Mouse (Mus musculus): Measurements from ENCODE around the gene Eif1b. TPM values are rescaled to one million over a fixed set of nuclear protein-coding genes. Genes with fewer than 3 reads are reported as not detected.

Eif1b gene
- total RNA-seq, 2 experiments from 2014 or later = 59.9 to 66.0 TPM

DNA sequence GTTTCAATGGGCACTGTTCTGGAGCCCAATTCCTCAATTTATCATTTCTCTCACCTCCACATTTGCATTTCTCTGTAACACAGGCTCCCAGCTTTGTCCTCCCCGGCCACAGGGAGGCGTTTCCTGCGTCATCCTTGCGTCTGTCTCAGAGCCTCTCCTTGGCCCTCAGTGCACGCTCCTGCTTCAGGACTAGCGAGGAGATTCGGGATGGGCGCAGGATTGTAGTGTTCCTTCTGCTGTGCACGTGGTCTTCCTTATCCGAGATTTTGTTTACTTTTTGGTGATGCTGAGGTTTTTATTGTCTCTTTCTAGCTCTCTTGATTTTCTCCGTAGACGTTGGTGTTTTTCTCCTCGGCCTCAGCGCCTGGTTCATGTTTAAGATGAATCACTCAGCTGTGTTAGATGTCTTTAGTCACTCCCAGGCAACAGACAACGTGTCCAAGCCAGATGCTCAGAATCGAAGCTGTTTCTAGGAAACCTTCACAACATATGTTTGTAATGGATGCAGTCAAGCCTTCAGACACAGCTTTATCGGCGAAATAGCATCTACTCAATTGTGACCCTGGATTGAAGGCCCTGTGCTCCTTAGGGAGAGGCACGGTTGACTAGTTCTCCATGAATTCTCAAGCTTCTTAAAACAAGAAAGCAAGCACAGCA, 27.6 kb downstream of the Eif1b start:
- DNase-seq (ENCODE audit: low spot score in 2 of 2) = no peak

DNA sequence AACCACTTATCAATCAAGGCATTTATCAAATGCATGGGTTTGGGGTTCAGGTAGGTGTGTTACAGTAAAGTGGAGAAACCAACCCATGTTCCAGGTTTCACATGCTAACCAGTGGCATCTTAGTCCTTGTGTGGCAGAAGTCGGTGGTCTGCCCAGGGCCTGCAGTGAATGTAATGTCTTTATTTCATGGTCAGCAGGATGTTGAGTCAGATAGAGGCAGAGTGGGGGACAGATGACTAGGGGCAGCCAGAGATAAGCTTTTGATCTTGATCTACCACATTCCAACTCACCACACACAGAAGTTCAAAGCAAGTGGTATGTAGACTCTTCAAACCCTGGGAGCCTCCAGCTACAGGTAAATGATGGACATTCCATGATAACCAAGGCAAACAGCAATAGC, 29.1 kb downstream of the Eif1b start:
- DNase-seq (ENCODE audit: low spot score in 2 of 2) = no peak

DNA sequence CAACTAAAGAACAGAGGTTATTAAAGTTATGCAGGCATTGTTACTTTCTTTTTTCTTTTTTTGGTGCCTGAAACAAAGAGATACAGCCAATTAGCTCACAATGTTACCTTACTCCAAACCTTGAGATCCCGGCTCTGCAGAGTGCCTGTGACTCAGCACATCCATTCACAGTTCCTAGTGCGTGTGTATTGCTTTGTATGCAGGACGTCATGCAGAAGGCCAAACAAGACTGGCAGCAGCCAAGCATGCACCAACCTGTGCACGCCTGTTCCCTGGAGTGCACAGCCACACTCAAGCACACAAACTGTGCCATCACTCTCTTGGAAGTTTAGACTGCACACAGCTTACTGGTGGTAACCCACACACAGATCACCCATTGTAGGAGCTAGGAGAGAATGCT, 35.2 kb downstream of the Eif1b start:
- DNase-seq (ENCODE audit: low spot score in 2 of 2) = no peak

DNA sequence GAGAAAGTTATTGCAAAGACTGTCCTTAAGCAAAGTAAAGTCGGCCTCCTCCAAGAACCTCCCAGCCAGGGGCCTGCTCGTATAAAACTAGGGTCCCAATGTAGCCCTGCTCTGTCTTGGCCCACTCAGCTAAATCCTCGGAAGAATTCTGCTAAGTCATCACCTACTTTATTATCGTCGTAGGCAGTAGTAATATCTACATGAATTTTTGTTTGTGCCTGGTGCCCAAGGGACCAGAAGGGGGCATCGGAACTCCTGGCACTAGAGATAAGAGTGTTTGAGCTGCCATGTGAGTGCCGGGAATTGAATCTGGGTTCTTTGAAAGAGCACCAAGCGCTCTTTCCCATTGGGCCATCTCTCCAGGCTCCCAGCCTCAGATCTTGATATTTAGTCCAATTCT, 35.9 kb downstream of the Eif1b start:
- DNase-seq (ENCODE audit: low spot score in 2 of 2) = no peak

DNA sequence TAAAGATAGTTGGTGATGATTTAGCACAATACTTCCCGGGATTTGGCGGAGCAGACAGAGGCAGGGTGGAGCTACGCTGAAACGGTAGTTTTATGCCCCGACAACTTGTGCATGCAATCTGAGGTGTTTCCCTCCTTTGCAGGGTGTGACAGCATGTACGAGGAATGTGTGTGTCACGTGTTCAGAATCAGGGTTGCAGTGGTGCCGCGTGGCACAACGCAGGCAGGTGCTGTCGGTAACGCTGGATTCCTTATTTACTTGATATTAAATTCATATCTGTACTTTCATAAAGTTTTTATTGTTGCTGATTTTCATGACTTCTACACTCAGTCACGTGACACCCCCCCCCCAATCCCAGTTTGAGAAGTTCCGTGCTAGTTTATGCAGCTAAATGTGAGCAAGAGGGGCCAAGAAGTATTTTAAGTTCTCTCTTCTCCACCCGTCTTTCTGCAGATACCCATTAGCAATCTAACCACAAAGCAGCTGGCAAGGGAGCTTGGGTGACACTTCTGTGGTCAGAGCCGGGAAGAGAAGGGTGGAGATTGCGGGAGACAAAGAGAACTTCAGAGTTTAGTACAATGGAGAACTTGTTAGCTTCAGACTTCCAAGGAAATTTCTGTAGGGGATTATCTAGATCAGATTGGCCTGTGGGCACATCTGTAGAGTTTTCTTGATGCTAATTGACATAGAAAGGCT, 36.9 kb downstream of the Eif1b start:
- no peak for DNase-seq (ENCODE audit: low spot score in 2 of 2)

DNA sequence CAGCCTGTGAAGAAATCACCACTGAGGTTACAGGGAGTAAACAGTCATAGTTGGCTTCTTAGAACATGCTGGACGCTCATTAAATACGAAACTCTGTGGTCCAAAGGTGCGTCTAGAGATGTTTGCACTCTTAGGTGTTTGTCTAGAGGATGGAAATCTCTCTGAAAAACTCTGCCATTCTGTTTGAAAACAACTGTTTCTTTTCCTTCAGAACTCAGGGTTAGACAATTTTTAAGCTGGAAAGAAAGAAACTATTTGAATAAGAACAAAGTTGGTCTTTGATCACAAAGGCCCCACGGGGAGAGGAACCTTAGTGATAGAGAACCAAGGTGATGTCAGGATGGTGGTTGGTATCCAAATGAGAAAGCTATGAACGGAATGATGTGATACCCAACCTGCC, 38.4 kb downstream of the Eif1b start:
- no peak for DNase-seq (ENCODE audit: low spot score in 2 of 2)

DNA sequence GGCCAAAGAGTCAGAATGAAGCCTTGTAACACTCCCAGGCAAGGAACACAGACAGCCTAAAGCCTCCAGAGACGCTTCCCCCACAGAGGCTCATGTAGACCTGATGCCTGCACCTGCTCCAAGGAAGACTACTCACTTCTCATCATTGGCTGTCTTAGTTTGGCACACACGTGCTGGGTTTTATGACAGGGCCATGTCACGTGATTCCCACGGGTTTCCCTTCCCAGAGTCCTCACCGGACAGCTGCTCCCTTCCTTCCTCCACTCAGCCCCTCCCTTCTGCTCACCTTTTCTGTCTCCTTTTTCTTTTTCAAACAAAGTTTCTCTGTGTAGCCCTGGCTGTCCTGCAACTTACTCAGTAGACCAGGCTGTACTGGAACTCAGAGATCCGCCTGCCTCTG, 40.0 kb downstream of the Eif1b start:
- no peak for DNase-seq (ENCODE audit: low spot score in 2 of 2)

DNA sequence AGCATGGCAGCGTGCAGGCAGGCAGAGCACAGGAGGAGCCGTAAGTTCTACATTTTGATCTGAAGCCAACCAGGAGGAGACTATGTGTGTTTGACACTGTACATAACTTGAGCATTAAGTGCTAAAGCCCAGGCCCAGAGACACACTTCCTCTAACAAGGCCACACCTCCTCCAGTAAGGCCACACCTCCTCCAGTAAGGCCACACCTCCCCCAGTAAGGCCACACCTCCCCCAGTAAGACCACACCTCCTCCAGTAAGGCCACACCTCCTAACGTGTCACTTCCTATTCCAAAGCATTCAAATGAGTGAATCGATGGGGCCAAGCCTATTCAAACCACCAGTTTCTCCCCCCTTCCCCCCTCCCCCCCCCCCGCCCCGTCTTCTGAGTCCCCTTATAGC, 40.7 kb downstream of the Eif1b start:
- no peak for DNase-seq (ENCODE audit: low spot score in 2 of 2)

DNA sequence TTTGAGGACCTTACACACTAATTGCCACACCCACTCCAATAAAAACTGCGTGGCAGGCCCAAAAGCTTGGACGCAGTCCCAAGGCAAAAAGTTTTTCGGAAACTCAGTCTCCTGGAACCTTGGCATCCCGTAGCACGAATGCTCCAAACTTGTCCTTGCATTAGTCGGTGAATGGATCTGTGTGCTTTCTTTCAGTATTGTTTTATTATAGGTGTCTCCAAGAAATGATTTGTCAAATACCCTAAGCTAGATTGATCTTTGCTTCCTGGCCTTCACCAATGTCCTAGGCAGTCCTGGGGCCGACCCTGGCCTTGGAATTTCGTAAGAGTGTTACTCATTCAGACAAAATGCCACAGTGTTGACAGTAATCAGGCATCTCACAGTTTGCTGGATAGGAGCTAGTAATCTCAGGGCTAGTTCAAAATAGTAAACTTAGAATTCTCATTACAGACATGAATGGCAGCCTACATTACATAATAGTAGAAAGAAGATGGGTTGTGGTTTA, 41.5 kb downstream of the Eif1b start:
- peak in 1 of 2 experiments; percentile 31 for DNase-seq (ENCODE audit: low spot score in 2 of 2)

DNA sequence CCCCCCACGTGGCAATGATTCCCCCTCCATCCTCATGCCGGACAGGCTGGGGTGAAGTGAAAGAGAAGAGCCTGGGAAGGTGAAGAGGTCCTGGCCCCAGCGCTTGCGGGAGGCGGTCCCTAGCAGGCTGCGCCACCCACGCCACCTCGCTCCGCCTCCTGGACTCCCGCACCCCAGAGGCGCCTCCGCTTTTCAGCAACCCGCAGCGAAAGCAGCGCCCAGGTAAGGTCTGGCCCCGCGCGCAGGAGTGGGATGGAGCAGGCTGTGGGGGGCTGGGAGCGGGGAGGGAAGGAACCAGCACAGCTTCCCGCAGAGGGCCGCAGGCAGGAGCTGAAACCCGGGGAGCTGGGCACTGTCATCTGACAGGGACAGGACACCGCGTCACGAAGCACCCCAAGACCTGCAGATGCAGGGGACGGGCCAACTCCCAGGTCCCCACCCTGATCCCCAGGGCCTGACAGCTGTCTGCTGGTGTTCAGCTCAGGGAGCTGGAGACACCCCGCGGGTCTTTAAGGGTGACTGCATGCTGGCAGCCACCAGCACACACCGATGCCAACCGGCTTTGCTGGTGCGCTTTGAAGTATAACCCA, 47.7 kb downstream of the Eif1b start, which contains the start of gene Entpd3:
TSS of gene Entpd3 (plus strand) at position 157 of the 590 bp plus-strand sequence.
- peak; percentile 17 to 23 for DNase-seq (ENCODE audit: low spot score in 2 of 2)

DNA sequence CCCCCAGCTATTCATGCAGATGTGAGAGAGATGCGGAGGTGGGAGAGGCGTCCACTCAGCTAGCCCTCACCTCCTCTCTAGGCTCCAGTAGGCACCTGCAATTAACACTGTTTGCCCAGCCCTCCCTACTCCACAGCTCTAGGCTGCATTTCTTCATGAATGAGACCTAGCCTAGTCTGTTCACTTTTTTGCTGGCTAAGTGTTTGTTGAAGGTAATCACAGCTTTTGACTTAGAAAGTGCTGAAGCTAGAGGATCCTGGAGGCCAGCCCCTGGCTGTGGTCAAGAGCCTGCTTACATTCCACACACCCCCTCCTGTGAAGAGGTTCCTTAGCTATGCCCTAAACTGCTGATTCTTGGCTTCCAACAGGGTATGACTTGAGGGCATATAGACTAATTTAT, 49.4 kb downstream of the Eif1b start:
- no peak for DNase-seq (ENCODE audit: low spot score in 2 of 2)

DNA sequence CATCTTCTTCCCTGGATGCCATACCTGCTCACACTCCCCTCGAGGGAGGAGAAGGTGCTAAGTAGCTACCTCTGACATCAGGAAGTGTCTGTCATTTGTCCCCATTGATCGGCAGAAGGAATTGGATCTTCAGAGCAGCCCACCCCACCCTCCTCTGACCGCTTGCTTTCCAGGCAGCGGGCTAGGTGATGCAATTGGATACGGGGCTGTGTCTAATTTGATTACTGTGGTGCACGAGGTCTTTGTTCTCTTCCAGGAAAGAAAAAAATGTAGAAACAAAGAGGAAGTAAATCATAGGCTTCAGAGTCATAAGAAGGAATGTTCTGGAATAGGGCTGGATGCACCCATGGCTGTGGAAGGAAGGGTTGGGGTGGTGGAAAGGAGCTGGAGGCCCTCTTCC, 50.2 kb downstream of the Eif1b start:
- DNase-seq (ENCODE audit: low spot score in 2 of 2) = no peak

Other genes starting within 250 kb of the Eif1b start
- 1 to 10 TPM; 6.2 to 6.8 TPM for gene Myrip, start 190.7 kb upstream of the Eif1b start, total RNA-seq (2021)
- gene Entpd3, start 47.6 kb downstream of the Eif1b start, total RNA-seq (2021) = 1 to 10 TPM in 1 of 2 experiments, not detected in 1; 3.0 TPM
- gene Rpl14, start 79.2 kb downstream of the Eif1b start, total RNA-seq (2021) = 100 to 1,000 TPM; 472 to 530 TPM